Mouse (Mus musculus) liver, embryonic 14.5 days (tissue): ENCODE measurements around the gene Ttll1. TPM values are rescaled to one million over a fixed set of nuclear protein-coding genes. Genes with fewer than 3 reads are reported as not detected.
"Not testable (repeated sequence)": the region's sequence is repeated elsewhere in the genome, so short reads cannot be mapped to it uniquely, and the experiment has no call there.

Experiments used
- ATAC-seq: fragments of 200-750 bp; cut with Nextera tagmentation; 2 replicates; pipeline ENCODE4 v1.8.0; 2017; ENCODE audit warnings: moderate number of reproducible peaks, mild to moderate bottlenecking, moderate library complexity; ENCODE audit not compliant: insufficient read depth
- DNase-seq, 3 experiments: peaks; one replicate each; pipeline ENCODE4 v3.0.0-alpha.2; 2012 to 2013; ENCODE audit warnings: low read depth in 3 of 3, low spot score in 3 of 3
- H3K27ac ChIP-seq: fragments of 300-500 bp; sonication (generic); 2 replicates; pipeline ENCODE4 v1.5.1; 2014; ENCODE audit warnings: moderate library complexity, mild to moderate bottlenecking, control low read depth, inconsistent platforms
- H3K27me3 ChIP-seq: fragments of 300-500 bp; sonication (generic); 2 replicates; pipeline ENCODE4 v1.6.1; 2014; ENCODE audit warnings: mild to moderate bottlenecking, low read length, moderate library complexity; ENCODE audit not compliant: control insufficient read depth, insufficient read depth
- H3K36me3 ChIP-seq: fragments of 300-500 bp; sonication (generic); replicated peaks from 2 replicates; pipeline ENCODE4 v1.6.1; 2014; ENCODE audit warnings: low read depth; ENCODE audit not compliant: control insufficient read depth, insufficient read depth
- H3K4me1 ChIP-seq, 2 experiments: fragments of 200-500 bp in 1 of 2; fragments of 300-500 bp in 1 of 2; sonication (generic) in 1 of 2; replicated peaks; 2 replicates each; pipeline ENCODE4 v1.6.1; 2012 to 2014; ENCODE audit warnings: antibody characterized with exemption in 1 of 2, inconsistent platforms in 1 of 2, low read length in 1 of 2; ENCODE audit not compliant: control insufficient read depth in 2 of 2, insufficient read depth in 2 of 2
- H3K4me2 ChIP-seq: fragments of 300-500 bp; sonication (generic); 2 replicates; pipeline ENCODE4 v1.6.1; 2014; ENCODE audit warnings: low read depth, mild to moderate bottlenecking, control low read depth, moderate library complexity
- H3K4me3 ChIP-seq, 2 experiments: fragments of 200-500 bp in 1 of 2; fragments of 300-500 bp in 1 of 2; sonication (generic) in 1 of 2; 2 replicates each; pipeline ENCODE4 v1.5.1; 2012 to 2014; ENCODE audit warnings: low read depth in 2 of 2, low read length in 2 of 2, mild to moderate bottlenecking in 2 of 2, control low read depth in 1 of 2, inconsistent platforms in 1 of 2, moderate library complexity in 1 of 2; ENCODE audit not compliant: insufficient read depth in 1 of 2
- H3K9ac ChIP-seq: fragments of 300-500 bp; sonication (generic); replicated peaks from 2 replicates; pipeline ENCODE4 v1.6.1; 2014; ENCODE audit warnings: mild to moderate bottlenecking, control low read depth, moderate library complexity
- H3K9me3 ChIP-seq: fragments of 300-500 bp; sonication (generic); 2 replicates; pipeline ENCODE4 v1.6.1; 2016; ENCODE audit warnings: low read length, mixed read lengths; ENCODE audit not compliant: control insufficient read depth
- CTCF ChIP-seq: IDR thresholded peaks from 2 replicates; pipeline ENCODE4 v1.5.1; 2016; ENCODE audit warnings: antibody characterized with exemption, low read depth, control low read depth
- EP300 ChIP-seq: IDR thresholded peaks from 2 replicates; pipeline ENCODE4 v1.6.1; 2016; ENCODE audit warnings: antibody characterized with exemption, low read depth
- WGBS: fragments of 180-500 bp; shearing (Covaris S2); extraction: QIAGEN DNeasy Blood & Tissue Kit; methylation state at CpG from one replicate; pipeline ENCODE4 v1.1.7; 2014; ENCODE audit not compliant: insufficient replicate concordance; 5-methylcytosine and 5-hydroxymethylcytosine counted together
- polyA plus RNA-seq, 2 experiments: library from polyadenylated mRNA; depleted of rRNA in 1 of 2; stranded (reverse) in 1 of 2; unstranded in 1 of 2; fragments of >200 nt; fragmentation: Nextera tagmentation in 1 of 2; extraction: Ambion mirVana in 1 of 2; gene quantifications; 2 replicates each; pipeline versions ENCODE4 v1.2.1 to v1.2.3; 2012 to 2014

Ttll1 gene
- polyA plus RNA-seq, 2 experiments: 1.9 to 3.5 TPM

DNA sequence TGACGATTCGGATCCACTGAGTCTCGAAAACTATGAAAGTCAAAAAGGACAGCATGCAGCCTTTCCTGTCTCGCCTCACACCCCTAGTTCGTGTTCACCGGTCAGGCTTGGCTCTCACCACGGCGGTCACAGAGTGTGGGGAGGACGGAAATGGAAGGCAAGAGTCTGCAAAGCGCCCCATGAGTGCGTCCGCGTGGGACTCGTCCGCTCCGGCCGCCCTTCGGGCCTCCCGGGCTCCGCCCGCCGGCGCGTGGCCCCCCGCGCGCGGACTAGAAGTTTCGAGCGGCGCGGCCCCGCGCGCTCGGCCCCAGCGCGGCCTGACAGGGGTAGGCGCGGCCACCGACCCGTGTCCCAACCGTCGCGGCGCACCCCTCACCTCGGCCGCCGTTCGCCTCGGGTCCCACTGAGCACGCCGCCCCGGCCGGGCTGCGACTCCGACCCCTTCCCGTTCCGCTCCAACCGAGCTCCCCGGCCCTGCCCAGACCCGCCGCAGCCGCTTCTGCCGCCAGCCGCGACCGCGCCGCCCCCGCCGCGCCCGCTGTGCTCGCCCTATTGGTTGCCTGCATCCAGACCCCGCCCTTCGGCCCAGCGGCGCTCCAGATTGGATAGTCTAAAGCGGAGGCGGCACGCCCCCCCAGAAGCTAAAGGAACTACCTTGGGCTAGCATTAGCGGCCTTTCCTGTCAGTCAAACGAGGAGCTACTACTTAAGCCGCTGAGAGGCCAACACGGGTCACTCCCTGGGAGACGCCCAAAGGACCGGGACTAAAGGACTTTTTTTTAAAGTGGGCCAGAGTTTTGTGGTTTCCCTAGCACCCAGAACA lies 46.4 kb downstream of the Ttll1 start, which contains the start of gene Pacsin2:
Gene Pacsin2, minus strand, starts transcription at position 524 of the 822 bp plus-strand sequence.
- Histone ChIP-seq H3K9me3 (no peaks in the 10 kb centered on the region), H3K4me3 (peak within 1 kb of the TSS; percentile 82 to 84), H3K4me2 (peak within 1 kb of the TSS; percentile 91), H3K4me1 (peaks cover 9 to 23% of the 10 kb centered on the region in 2 experiments), H3K27me3 (no peaks in the 10 kb centered on the region), H3K36me3 (no peaks in the 10 kb centered on the region), H3K9ac (peak within 1 kb of the TSS; percentile 84), H3K27ac (peak within 1 kb of the TSS; percentile 57)
- DNase-seq: peak; percentile 98 to 99 (median 98)
- peak; percentile 97 for ATAC-seq
- under 1% methylated on average over 88 of the region's 88 CpGs for WGBS
- no peak for TF ChIP-seq CTCF
- TF ChIP-seq EP300: 0 out of 2 replicates have a peak, but pooled peaks have one; percentile 14

DNA sequence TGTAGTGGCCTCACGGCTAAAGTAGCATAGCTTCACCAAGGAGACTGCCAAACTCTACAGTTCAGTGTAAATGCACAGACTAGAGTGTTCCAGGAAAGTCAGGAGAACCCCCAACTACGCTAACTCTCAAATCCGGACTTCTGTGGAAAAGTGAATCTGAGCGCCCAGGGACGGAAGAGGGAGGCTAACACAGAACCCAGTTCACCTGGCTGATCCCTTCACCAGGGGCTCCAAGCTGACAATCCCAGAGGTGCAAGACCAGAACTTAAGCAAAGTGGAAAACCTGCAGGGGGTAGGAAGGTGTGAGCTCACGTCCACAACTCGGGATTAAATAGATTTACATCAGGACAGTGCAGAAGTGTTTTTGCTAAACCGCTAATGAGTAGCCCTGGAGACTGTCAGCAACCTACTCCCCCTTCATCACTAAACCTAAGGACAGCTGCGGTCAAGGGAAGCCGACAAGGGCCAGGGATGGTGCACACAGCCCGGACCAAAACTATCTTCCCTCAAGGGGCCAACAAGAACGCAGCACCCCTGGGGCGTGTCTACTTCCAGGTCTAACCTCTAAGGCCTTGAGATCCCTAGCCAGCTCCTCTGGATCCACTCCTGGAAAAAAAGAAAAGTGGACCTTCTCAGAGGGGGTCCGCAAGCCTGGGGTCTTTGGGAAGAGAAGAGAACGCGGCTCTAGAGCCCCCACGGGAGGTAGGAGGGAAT lies 47.2 kb downstream of the Ttll1 start:
- H3K4me1 ChIP-seq: peaks cover 9 to 23% of the 10 kb centered on the region in 2 experiments
- H3K9ac ChIP-seq: peak overlapping the region; percentile 84
- peak overlapping the region; percentile 91 for H3K4me2 ChIP-seq
- H3K27me3 ChIP-seq: no peaks in the 10 kb centered on the region
- TF ChIP-seq EP300 (no peak), CTCF (no peak)
- peak in 2 of 3 experiments; percentile 26 to 41 for DNase-seq
- no peaks in the 10 kb centered on the region for H3K36me3 ChIP-seq
- WGBS: 9% methylated on average over 17 of the region's 17 CpGs
- peak overlapping the region; percentile 57 for H3K27ac ChIP-seq
- peak overlapping the region; percentile 82 to 84 for H3K4me3 ChIP-seq
- no peaks in the 10 kb centered on the region for H3K9me3 ChIP-seq
- no peak for ATAC-seq

DNA sequence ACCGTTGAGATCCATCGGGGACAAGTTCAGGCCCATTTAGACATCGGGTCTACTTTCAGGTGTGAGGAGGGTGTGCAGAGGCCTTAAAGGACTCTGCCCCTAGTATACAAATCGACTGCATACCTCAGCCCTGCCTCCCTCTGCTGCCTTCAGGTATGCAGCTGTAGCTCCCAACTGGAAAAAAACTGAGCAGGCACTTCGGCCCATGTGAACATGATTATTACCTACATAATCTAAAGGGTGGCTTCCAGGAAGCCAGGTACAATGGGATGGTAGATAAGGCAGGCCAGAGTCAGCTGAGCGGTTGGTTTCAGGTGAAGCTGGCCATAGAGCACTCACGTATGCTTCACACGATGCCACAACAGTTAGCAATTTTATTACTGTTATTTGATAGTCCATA lies 48.3 kb downstream of the Ttll1 start:
- not testable (repeated sequence) for H3K27me3 ChIP-seq, H3K36me3 ChIP-seq, DNase-seq, H3K9ac ChIP-seq, H3K27ac ChIP-seq, H3K4me3 ChIP-seq, H3K9me3 ChIP-seq, ATAC-seq
- 79% methylated on average over 7 of the region's 8 CpGs for WGBS
- Histone ChIP-seq H3K4me2 (peak overlapping the region; percentile 91), H3K4me1 (peaks cover 9 to 23% of the 10 kb centered on the region in 2 experiments)

DNA sequence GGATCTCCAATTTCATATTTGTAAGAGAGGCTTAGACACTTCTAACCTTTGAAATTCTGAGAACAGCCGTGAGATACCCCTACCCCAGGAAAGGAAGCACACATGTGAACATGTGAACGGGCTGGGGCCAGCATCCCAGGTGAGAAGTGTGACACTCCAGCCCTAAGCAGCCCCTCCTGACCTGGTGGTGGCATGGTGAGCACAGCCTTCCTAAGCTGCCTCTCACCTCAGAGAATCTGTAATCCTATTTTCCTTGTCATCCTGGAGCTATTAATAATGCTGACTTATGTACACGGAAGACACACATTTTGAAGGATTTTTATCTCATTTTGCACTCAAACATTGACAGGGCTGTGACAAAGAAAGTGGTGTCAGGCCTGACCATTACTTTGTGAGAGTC lies 49.8 kb downstream of the Ttll1 start:
- H3K9ac ChIP-seq: no peak overlapping the region
- TF ChIP-seq CTCF: no peak
- no peak for TF ChIP-seq EP300
- no peak overlapping the region for H3K27ac ChIP-seq
- H3K4me1 ChIP-seq: peaks cover 9 to 24% of the 10 kb centered on the region in 2 experiments
- no peak overlapping the region for H3K4me2 ChIP-seq
- no peak for DNase-seq
- H3K4me3 ChIP-seq: no peak overlapping the region
- WGBS: 72% methylated on average over 3 of the region's 3 CpGs
- no peaks in the 10 kb centered on the region for H3K9me3 ChIP-seq
- no peaks in the 10 kb centered on the region for H3K27me3 ChIP-seq
- H3K36me3 ChIP-seq: no peaks in the 10 kb centered on the region
- ATAC-seq: no peak

DNA sequence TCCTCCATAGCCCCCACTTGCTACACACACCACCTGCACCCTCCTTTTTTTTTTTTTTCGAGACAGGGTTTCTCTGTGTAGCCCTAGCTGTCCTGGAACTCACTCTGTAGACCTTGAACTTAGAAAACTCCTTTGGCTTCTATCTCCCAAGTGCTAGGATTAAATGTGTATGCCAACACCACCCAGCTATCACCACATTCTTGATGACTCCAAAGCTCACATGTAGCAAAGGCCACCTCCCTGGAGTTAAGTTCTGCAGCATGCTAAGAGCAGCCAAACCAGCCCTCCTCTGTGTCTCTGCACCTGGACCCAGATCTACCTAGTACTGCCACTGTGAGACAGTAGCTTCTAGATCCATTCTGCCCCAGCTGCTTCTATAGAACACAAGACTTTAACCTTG lies 53.2 kb downstream of the Ttll1 start:
- ATAC-seq: no peak

More for the DNA sequence above, 53.2 kb downstream of the Ttll1 start:
- no peak overlapping the region for H3K4me3 ChIP-seq
- no peak overlapping the region for H3K4me2 ChIP-seq
- peaks cover 6 to 18% of the 10 kb centered on the region in 2 experiments for H3K4me1 ChIP-seq
- no peaks in the 10 kb centered on the region for H3K36me3 ChIP-seq
- DNase-seq: no peak
- no peak overlapping the region for H3K27ac ChIP-seq
- 69% methylated on average over 1 of the region's 1 CpGs for WGBS
- H3K9ac ChIP-seq: no peak overlapping the region
- no peak for TF ChIP-seq EP300
- no peak for TF ChIP-seq CTCF
- no peaks in the 10 kb centered on the region for H3K27me3 ChIP-seq
- H3K9me3 ChIP-seq: no peaks in the 10 kb centered on the region
